Mouse (Mus musculus): Measurements from ENCODE around the gene Hist1h2ah.
"Not testable (repeated sequence)": the region's sequence is repeated elsewhere in the genome, so short reads cannot be mapped to it uniquely, and the experiment has no call there.

Gene Hist1h2ah

DNA sequence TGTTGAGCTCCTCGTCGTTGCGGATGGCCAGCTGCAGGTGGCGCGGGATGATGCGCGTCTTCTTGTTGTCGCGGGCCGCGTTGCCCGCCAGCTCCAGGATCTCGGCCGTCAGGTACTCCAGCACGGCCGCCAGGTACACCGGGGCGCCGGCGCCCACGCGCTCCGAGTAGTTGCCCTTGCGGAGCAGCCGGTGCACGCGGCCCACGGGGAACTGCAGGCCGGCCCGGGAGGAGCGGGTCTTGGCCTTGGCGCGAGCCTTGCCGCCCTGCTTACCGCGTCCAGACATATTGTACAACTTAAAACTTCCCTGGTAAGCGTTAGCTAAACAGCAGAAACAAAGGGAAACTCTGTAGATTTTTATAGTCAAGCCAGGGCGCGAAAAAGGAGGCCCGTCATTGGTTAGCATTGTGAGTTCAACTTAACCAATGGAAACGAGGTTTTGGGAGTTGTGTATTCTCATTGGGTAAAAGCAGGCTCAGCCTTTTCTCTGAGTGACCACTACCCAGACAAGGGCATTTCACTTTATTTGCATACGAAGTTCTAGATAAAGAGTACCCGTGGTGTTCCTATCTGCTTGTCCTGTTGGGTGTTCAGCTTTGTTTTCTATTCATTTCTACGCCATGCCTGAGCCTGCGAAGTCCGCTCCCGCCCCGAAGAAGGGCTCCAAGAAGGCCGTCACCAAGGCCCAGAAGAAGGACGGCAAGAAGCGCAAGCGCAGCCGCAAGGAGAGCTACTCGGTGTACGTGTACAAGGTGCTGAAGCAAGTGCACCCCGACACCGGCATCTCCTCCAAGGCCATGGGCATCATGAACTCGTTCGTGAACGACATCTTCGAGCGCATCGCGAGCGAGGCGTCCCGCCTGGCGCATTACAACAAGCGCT is at the start of gene Hist1h2ah, which contains the start of gene Hist1h2bk:
TSS of gene Hist1h2ah (minus strand) at position 302 of the 882 bp plus-strand sequence.
TSS of gene Hist1h2bk (plus strand) at position 604 of the 882 bp plus-strand sequence.
- DNase-seq (ENCODE audit: low spot score): peak; percentile 70

DNA sequence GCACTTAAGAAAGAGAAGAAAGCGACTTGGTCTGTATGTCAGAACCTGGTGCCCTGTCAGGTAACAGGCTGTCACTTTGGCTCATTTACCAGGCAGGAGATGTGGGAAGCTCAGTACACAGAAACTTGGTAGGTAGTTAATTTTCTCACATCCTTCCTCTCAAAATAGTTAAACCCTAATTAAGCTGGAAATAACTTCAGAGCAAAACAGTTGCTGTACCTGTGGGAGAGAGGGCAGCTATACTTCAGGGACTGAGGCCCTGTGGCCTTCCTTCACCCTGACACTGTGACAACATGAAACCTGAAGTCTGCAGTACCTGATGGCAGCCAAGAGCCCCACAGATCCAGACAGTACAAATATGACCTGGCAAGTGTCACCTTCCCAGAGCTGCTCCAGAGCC is 48.8 kb upstream of the Hist1h2ah start, which contains the start of gene Vmn1r188:
TSS of gene Vmn1r188 (plus strand) at position 301 of the 400 bp plus-strand sequence.
- not testable (repeated sequence) for DNase-seq (ENCODE audit: low spot score)

DNA sequence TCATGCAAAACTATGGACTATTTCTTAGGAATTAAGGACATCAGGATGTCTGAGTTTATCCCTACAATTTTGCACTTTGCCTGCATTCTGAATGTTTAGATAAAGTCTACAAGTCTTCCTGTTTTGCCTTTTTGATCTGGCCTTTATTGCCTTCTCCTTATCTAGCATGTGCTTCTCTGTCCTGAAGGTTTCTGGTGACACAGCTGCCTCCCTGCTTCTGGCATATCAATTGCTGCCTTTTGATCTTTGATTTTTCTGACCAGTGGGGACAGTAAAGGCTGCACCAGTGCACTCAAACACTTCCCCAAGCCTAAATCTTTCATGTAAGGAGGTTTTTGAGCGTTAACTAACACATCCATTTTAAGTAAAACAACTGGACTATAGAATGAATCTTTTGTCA is 28.1 kb upstream of the Hist1h2ah start:
- no peak for DNase-seq (ENCODE audit: low spot score)

DNA sequence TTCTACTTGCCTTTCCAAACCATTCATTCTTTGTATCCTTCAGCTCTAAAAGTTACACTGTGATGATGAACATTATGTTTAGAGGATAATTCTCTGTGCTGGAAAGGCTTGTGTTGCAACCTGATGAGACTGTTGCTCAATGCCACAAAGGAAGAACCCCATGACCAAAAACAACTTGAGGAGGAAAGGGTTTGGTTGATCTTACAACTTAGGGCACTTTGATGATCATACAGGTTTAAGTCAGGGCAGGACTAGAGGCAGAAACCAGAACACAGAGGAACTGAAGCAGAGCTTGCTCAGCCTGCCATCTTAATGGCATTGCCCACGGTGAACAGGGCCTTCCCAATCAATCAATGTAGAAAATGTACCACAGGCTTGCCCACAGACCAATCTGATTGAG is 26.1 kb upstream of the Hist1h2ah start:
- DNase-seq (ENCODE audit: low spot score): no peak

DNA sequence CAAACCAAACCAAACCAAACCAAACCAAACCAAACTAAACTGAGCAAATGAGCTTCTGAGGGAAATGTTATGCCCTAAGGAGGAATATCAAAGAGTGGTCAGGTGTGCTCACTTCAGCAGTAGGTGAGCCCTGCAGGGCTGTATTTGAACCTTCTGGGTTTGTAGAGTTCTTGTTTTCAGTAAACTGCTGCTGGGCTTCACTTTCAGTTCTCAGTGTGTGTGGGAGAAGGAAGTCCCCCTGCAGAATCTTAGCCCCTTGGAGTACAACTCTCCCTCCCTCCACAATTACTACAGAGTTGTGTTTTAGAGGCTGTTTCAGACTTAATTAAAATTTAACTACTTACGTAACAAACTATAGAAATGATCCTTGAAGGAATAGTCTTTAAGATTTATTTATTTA is 18.4 kb upstream of the Hist1h2ah start:
- DNase-seq (ENCODE audit: low spot score): no peak

DNA sequence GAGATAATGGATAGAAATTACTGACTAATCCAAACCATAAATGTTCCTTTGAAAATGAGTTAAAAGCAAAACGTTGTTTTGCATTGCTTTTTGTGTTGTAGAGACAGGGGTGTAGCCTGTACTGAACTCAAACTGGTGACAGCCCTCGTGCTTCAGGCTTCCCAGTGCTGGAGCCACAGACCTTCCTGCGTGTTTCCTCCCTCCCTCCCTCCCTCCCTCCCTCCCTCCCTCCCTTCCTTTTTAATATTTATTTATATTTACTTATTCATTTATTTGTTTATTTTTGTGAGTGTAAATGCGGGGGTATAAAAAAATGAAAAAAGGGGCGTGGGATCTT is 16.1 kb upstream of the Hist1h2ah start:
- DNase-seq (ENCODE audit: low spot score): no peak

DNA sequence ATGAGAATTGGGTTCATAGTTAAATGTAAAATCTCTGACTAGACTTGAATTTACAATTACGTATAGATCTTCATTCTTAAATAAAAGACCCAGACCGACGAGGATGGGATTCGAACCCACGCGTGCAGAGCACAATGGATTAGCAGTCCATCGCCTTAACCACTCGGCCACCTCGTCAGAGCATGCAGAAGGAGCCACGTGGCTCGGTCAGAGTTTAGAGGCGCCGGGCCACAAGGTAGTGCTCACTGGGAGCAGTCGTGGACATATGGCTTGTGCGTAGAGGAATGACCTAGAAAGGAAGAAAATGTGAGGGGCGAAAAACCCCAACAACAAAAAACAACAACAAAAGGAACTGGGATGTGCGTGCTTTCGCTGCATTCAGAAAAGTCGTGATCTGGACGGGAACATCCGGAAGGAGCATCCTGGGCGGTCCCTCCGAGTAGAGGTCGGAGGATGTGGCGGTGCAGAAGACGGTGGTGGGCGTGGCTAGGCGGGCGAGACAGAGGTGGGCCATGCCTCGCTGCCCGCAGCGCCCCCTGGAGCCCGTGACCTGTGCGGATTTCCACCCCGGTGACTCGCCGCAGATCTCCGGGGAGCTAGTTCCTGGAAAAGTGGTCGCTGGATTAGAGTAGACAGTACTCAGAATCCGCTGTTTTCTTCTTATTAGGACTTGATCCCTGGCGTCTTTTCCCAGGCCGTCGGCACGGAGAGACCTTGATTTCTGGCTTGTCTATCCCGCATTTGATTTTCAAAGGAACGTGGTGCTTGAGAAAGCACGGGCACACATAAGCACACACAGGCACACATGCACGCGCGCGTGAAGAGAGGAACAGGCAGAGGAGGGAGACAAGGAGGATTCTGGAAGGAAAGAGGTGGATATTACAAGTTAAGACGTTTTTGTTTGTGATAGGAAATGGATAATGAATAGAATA is 15.5 kb upstream of the Hist1h2ah start:
- DNase-seq (ENCODE audit: low spot score): peak; percentile 86

DNA sequence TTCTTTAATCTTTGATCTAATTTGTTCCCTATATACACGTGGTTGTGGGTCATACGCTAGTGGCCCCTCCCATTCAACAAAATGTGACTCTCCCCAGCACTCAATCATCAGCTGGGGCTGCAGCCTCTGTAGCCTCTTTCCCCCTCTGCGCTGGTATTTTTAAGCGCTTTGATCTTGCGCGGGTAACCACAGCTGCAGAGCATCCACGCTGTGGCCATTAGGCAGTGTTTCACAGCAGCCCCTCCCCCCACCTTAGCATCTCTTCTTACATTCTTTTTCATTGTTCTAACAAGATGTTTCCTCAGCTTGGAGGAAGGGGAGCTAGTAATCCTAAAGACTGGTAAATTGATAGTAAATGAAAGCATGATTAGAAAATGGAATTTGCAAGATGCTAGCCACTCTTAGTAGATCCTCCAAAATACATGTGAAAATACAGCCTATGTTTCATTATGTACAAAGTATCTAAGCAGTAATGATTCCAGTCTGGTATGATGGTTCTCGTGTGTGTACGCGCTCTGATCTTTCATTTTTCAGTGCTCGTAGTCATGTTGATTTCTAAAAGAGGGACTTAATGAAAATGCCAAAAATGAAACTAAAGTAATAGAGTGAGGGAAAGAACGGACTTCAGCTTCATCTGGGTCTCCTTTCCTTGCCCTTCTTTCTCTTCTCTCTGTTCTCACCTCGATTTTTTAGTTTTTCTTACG is 14.5 kb upstream of the Hist1h2ah start:
- peak; percentile 69 for DNase-seq (ENCODE audit: low spot score)

DNA sequence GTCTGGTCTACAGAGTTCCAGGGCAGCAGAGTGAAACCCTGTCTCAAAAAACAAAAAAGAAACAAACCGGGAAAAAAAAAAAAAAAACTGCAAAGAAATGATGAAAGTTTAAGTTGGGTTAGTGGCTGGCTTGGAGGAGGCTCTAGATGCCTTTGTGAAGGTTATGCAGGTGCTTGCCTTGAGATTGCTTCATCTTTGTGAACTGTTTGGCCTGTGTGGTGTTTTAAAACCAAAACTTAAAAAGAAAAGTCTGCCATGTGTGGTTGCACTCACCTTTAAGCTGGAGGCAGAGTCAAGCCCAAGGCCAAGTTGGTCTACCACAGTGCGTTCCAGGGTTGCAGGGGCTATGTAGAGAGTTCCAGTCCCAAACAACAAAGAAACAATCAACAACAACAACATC is 13.7 kb upstream of the Hist1h2ah start:
- no peak for DNase-seq (ENCODE audit: low spot score)

DNA sequence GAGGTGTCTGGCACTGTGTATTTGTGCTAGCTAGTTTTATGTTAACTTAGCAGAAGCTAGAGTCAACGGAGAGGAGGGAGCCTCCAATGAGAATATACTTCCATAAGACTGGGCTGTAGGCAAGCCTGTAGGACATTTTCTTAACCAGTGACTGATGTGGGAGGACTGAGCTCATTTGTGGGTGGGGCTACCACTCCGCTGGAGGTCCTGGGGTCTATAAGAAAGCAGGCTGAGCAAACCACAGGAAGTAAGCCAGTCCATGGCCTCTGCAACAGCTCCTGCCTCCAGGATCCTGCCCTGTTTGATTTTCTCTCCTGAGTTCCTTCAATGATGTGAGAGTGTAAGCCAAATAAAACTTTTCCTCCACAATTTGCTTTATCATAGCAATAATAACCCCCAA is 9.9 kb upstream of the Hist1h2ah start:
- DNase-seq (ENCODE audit: low spot score): no peak

DNA sequence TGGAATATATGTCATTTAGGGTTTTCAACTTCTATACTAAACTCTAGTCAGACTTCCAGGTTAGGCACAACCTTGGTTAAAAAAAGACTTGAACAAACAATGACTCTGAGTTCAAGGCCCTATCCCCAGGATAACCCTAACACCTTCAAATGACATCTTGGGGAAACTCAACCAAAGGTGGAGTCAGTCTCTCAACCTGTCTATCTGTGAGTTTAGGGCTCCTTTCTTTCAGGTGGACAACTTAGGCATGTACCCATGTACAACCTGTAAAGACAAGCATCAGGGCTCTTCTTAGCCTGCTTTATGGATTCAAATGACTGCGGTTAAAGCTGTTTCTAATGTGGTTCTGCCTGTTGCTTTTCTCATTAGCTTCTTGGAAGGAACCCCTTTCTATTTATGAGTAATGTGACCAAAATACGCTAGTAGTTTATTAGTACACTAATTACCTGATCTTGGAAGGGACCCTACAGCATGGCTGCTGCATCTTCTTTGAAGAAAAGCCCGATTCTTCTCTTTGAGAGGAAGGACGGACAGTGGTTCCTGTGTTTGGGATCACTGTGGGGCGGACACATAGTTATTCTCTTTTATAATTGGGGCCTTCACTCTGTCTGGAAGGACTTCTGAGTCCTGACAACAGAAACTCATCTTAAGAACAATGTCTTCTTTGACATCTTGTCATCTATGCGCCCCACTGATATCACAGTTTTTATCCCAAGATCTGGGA is 9.2 kb upstream of the Hist1h2ah start:
- DNase-seq (ENCODE audit: low spot score): no peak

DNA sequence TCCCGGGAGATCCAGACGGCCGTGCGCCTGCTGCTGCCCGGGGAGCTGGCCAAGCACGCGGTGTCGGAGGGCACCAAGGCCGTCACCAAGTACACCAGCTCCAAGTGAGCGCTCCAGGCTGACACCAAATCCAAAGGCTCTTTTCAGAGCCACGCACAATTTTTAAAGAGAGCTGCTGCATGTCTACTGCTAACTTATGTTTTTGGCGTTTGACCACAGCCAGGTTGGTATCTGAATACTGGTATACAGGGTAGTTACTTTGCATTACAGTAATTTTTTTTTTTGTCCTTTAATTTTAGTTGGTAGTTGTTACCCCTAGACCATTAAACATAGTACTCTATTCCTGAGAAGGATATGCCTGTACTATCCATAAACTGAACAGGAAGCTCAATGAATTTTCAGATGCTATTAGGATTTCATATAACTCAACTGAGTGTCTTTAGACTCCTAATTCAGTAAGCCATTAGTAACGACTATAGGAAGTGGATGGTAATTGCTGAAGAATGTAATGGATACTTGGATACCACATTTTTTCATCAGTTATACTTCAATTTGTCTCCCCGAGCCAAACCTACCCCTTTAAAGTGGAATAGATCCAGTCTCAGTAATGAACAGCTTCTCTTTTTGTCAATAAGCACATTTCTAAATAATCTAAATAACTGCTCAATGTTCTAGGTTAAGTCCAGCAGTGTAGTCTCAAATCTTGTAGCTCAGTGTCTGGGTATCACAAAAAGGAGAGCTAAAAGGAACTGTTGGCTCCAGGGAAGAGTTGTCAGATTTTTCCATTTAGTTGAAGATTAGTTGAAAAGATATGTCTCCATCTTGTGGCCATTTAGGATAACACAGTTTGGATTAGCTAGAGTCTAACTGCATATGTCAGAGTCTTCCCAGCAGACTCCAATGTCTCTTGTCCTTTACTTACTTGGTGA is 8.4 kb upstream of the Hist1h2ah start:
- DNase-seq (ENCODE audit: low spot score): no peak

DNA sequence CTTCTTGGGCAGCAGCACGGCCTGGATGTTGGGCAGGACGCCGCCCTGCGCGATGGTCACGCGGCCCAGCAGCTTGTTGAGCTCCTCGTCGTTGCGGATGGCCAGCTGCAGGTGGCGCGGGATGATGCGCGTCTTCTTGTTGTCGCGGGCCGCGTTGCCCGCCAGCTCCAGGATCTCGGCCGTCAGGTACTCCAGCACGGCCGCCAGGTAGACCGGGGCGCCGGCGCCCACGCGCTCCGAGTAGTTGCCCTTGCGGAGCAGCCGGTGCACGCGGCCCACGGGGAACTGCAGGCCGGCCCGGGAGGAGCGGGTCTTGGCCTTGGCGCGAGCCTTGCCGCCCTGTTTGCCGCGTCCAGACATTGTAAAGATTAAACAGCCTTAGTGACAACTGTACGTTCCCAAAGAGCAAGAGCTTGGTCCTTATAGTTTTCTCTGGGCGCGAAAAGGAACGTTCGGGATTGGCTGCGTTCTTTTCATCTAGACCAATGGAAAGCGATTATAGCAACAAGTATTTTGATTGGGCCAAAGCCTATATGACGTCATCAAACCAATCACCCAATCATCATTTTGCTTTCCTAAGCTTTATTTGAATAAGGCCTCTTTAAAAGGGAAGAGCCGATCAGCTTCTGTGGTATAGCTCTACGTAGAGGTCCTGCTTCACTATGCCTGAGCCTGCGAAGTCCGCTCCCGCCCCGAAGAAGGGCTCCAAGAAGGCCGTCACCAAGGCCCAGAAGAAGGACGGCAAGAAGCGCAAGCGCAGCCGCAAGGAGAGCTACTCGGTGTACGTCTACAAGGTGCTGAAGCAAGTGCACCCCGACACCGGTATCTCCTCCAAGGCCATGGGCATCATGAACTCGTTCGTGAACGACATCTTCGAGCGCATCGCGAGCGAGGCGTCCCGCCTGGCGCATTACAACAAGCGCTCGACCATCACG is 7.5 kb upstream of the Hist1h2ah start, which contains the start of the genes Hist1h2ag and Hist1h2bj:
TSS of gene Hist1h2ag (minus strand) at position 377 of the 935 bp plus-strand sequence.
TSS of gene Hist1h2bj (plus strand) at position 647 of the 935 bp plus-strand sequence.
- DNase-seq (ENCODE audit: low spot score): peak; percentile 87

DNA sequence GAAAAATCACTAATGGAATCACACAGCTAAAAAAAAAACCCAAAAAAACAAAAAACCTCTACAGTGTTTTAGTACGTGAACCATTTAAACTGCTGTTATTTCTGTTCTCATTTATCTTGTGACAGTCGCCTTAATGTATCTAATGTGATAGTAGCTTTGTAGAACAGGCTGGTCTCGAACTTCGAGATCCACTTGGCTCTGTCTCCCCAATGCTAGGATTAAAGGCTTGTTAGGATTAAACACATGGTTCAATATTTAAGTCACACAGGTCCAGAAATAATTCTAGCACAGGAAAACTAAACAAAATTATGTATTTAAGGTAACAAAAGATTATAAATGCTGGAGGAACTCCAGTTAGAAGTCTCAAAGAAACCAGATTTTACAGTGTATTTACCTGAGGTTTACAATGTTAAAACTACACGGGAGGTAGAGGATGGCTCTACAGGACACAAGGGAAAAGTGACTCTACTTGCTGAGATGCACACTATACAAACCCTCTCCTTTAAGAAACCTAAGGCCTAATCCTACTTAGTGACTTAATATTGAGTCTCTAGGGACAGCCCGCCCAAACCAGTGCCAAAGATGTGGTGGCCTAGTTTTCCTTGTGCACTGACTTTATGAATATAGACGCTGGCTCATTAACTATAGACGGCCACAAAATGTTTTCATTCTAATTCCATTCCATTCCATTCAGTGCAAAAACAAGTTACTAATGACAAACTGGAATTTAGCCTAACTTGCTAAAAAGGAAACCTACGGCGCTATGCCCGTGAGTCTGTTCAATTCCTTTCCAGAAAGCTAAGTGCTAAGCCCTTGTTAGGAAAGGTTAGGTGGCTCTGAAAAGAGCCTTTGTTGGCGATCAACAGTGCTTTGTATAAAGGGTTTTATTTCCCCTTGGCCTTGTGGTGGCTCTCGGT is 6.5 kb upstream of the Hist1h2ah start:
- no peak for DNase-seq (ENCODE audit: low spot score)

DNA sequence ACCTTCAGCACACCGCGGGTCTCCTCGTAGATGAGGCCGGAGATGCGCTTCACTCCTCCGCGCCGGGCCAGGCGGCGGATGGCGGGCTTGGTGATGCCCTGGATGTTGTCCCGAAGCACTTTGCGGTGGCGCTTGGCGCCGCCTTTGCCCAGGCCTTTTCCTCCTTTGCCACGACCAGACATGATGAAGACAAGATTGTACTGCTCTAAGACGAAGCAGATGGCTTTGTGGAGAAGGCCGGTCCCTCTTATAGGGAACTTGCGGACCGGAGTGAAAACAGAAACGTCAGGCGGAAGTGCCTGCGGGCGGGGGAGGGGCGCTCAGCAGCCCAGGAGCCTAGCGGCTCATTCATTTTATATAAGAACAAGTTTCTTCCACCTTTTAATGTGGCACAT is 5.8 kb upstream of the Hist1h2ah start, which contains the start of gene Hist1h4i:
TSS of gene Hist1h4i (minus strand) at position 221 of the 395 bp plus-strand sequence.
- DNase-seq (ENCODE audit: low spot score): peak; percentile 86

DNA sequence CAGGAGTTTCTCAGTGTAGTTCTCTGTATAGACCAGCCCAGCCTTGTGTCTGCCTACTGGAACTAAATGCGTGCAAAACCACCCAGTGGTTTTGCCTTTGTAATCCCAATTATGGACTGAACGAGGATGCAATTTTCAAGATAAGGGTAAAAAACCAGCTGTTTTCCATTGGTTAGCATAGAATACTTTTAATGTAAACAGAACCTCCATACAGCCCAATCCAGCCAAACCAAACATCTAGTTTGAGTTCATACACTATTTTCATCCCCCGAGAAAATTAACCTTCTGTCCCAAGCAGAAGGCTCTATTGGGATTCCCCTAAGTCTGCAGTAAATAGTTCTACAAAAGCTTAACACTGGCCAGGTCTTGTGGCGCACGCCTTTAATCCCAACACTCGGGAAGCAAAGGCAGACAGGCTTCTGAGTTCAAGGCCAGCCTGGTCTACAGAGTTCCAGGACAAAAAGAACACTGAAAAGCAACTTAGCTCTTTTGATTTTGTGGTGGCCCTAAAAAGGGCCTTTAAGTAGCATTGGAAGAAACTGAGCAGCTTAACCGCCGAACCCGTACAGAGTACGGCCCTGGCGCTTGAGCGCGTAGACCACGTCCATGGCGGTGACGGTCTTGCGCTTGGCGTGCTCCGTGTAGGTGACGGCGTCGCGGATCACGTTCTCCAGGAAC is 5.2 kb upstream of the Hist1h2ah start:
- DNase-seq (ENCODE audit: low spot score): no peak

DNA sequence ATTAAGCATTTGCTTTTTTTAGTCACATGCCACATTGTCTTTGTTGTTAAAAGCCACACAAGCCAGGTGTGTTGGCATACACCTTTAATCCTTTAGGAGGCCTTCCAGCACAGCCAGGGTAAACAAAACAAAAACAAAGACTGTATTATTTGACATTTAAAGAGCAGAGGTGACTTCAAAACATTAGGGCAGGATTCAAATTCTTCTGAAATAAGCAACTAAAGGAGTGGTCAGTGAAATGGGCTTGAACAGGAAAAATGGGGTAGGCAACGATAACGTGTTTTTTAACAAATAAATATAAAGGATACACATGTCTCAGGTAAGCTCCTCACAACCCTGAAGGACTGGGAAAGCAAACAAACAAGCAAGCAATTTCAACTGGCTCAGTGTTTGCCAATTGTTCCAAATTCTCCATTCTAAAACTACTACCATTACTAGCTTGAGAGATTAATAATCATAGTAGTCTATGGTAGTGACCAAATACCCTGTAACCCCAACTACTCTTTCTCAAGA is 4.6 kb upstream of the Hist1h2ah start:
- DNase-seq (ENCODE audit: low spot score): no peak

Measured in T-cell, adult 2 months (primary cell).